Mouse (Mus musculus): Measurements from ENCODE around the gene Sh2d1b1.

Sh2d1b1 gene

DNA sequence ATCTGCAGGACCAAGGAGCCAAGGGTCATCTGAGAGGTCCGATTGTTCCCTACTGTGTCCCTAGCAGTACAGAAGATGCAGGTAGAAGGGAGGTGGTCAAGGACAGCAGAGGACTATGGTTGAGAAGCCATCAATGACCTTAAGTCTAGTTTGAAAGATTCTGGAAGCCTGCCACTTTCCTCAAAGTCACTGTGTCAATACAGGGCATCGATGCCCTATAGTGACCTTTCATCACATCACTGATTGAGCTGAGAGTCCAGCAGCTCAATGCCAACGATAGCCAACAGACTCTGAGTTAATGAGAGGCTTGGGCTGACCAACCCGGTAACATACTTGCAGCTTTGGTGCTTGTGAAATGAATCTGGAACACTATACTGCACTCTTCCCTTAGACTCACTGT lies 48.2 kb downstream of the Sh2d1b1 start:
- no peak for DNase-seq

DNA sequence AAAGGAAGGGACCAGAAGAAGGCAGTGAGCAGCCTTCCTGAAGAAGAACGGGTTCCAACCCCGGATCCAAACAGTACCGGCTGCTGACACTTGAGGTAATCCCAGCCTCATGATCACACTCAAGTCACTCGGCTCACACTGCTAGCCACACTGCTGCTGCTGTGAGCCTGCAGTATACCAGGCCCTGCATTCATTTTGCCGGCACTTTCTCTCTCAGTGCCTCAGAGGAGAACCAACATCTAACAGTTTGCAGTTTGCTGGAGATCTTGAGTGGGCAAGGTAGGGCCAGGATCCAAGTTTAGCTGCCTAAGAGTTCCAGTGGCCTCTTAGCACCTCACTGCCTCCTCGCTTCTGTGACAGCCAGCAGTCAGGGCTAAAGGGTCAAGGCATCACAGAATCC lies 54.8 kb downstream of the Sh2d1b1 start:
- no peak for DNase-seq

DNA sequence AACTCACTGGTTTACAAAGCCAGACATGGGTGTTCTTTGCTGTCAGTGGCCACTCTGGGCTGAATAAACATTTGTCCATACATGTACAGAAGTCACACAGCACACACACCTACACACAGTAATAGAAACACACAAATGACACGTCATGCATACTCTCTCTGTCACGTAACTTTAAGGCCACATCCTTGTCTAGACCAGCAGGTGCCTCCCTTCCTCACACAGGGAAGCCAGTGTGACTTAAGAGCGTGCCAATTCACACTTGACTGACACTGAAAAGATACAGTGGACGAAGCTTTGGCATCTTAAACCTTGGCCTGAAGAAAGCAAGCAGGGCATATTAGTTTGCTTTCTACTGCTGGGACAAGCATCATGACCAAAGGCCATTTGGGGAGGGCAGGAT lies 55.7 kb downstream of the Sh2d1b1 start:
- DNase-seq, result no peak
